In the genomic region with DNA sequence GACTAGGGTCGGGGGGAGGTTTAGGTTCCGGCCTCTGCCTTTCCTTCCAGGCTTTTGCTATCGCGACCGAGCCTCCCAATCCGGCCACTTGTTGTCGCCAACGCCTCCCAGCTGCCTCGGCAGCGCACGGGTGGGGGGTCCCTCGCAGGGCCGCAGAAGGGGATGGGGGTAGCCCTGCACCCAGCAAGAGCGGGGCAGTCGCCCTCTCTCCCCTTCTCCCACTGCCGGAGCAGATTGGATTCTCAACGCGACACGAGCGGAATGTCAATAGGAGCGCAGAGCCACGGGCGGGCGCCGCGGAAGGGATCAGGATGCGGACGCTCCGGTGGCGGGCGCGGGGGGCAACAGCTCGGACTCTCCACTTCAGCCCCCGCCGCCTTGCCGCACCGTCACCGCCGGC, we compare ENCODE assay signal across 9 mouse cellular contexts. TPM values are rescaled to one million over a fixed set of nuclear protein-coding genes. Genes with fewer than 3 reads are reported as not detected.
A peak's percentile ranks its signal among the peaks of the same experiment; 100 is the strongest.
DNase-seq lines count a peak whose midpoint lies in the region; ATAC-seq and TF ChIP-seq lines count a peak whose summit lies in the region.
"Had no signal": no experiment of that assay in that cellular context is flagged by ENCODE, and none has a peak within 500 bp of the region (broad histone marks: within the 10 kb centered on the region; RNA-seq: fewer than 3 reads in every experiment).

No protein-coding gene starts in this region.

- WGBS in heart, embryonic 15.5 days = under 1% methylated on average over 39 of the region's 39 CpGs
- WGBS in hindbrain, postnatal 0 days = 1% methylated on average over 39 of the region's 39 CpGs
- WGBS in midbrain, embryonic 16.5 days = under 1% methylated on average over 32 of the region's 39 CpGs

- peaks cover 99% of the 10 kb centered on the region for H3K27me3 ChIP-seq in heart, embryonic 15.5 days
- peaks cover 46% of the 10 kb centered on the region for H3K27me3 ChIP-seq in hindbrain, postnatal 0 days (ENCODE audit: insufficient read depth, low read length)
- H3K27me3 ChIP-seq in midbrain, embryonic 16.5 days (ENCODE audit: control insufficient read depth, insufficient read depth, low read depth, low read length) = peaks cover 51% of the 10 kb centered on the region

- peaks cover 20% of the 10 kb centered on the region for H3K4me1 ChIP-seq in heart, embryonic 15.5 days (replicated peaks)
- H3K4me1 ChIP-seq in hindbrain, postnatal 0 days (ENCODE audit: insufficient read depth, low read length) = no peaks in the 10 kb centered on the region; the same call in 1 of the 2 replicates
- peaks cover 18% of the 10 kb centered on the region for H3K4me1 ChIP-seq in midbrain, embryonic 16.5 days (ENCODE audit: control insufficient read depth, insufficient read depth, low read length)

- H3K9ac ChIP-seq in heart, embryonic 15.5 days = no peak overlapping the region
- peak overlapping the region; percentile 55 for H3K9ac ChIP-seq in hindbrain, postnatal 0 days (replicated peaks; ENCODE audit: low read length)
- H3K9ac ChIP-seq in midbrain, embryonic 16.5 days (ENCODE audit: low read depth, low read length) = peak overlapping the region; percentile 69

- H3K36me3 ChIP-seq in heart, embryonic 15.5 days = no peaks in the 10 kb centered on the region
- H3K36me3 ChIP-seq in hindbrain, postnatal 0 days (ENCODE audit: insufficient read depth, low read length) = no peaks in the 10 kb centered on the region
- H3K36me3 ChIP-seq in midbrain, embryonic 16.5 days (ENCODE audit: control insufficient read depth, insufficient read depth, low read length) = no peaks in the 10 kb centered on the region

- H3K4me3 ChIP-seq in heart, embryonic 15.5 days = peak overlapping the region; percentile 52
- H3K4me3 ChIP-seq in hindbrain, postnatal 0 days (ENCODE audit: low read length) = peak overlapping the region; percentile 60
- peak overlapping the region; percentile 67 for H3K4me3 ChIP-seq in midbrain, embryonic 16.5 days (ENCODE audit: low read depth, low read length)

- no peaks in the 10 kb centered on the region for H3K9me3 ChIP-seq in heart, embryonic 15.5 days (replicated peaks)
- H3K9me3 ChIP-seq in hindbrain, postnatal 0 days (ENCODE audit: low read length) = no peaks in the 10 kb centered on the region
- no peaks in the 10 kb centered on the region for H3K9me3 ChIP-seq in midbrain, embryonic 16.5 days (replicated peaks; ENCODE audit: control insufficient read depth, low read length, poor library complexity, severe bottlenecking)

- DNase-seq in heart, postnatal 4 days = no peak
- DNase-seq in embryo, embryonic 11 days = peak; percentile 43
- peak; percentile 39 for DNase-seq in hindbrain, postnatal 0 days (ENCODE audit: low spot score)
- DNase-seq in right cerebral cortex, postnatal 14 days = no peak
- no peak for DNase-seq in natural killer cell, adult 2 months (ENCODE audit: low spot score in 2 of 2)
- DNase-seq: kidney, adult 9 months had no signal

- no peak overlapping the region for H3K27ac ChIP-seq in heart, embryonic 15.5 days
- H3K27ac ChIP-seq in hindbrain, postnatal 0 days = no peak overlapping the region
- no peak overlapping the region for H3K27ac ChIP-seq in midbrain, embryonic 16.5 days (ENCODE audit: low read length)

- TF ChIP-seq CTCF in hindbrain, postnatal 0 days (IDR thresholded peaks at IDR 0.05; ENCODE audit: low read depth) = no peak

- ATAC-seq in heart, embryonic 15.5 days (replicated peaks; ENCODE audit: insufficient number of reproducible peaks, insufficient read depth, low FRiP score, low read depth) = no peak
- peak; percentile 27 for ATAC-seq in hindbrain, postnatal 0 days
- ATAC-seq in midbrain, embryonic 16.5 days = peak; percentile 12; the same call in 1 of the 2 replicates
- no peak for ATAC-seq in frontal cortex, adult (ENCODE audit: low TSS enrichment)

- H3K4me2 ChIP-seq in heart, embryonic 15.5 days = peak overlapping the region; percentile 92
- peak overlapping the region; percentile 98 for H3K4me2 ChIP-seq in hindbrain, postnatal 0 days (ENCODE audit: low read depth, low read length)
- H3K4me2 ChIP-seq in midbrain, embryonic 16.5 days (ENCODE audit: low read length) = peak overlapping the region; percentile 100

RNA-seq across cellular contexts. Expression of a gene that starts 0.6 kb away (rescaled TPM):
- polyA plus RNA-seq in heart, embryonic 15.5 days (2015; fragmentation: Nextera tagmentation; extraction: Ambion mirVana) = 0.05 and 0.09 TPM in 2 replicates
- not detected for total RNA-seq in heart, postnatal 4 days (2021)
- total RNA-seq in hindbrain, postnatal 0 days (2014; rRNA removed) = 20.4 and 23.6 TPM in 2 replicates
- polyA plus RNA-seq in hindbrain, postnatal 0 days (2015; fragmentation: Nextera tagmentation; extraction: Ambion mirVana) = 2.9 and 3.3 TPM in 2 replicates
- 1.1 and 1.2 TPM in 2 replicates for polyA plus RNA-seq in midbrain, embryonic 16.5 days (2015; fragmentation: Nextera tagmentation; extraction: Ambion mirVana)

RNA-seq across cellular contexts. Expression of a gene that starts 41.5 kb away (rescaled TPM):
- 52.7 and 56.2 TPM in 2 replicates for polyA plus RNA-seq in heart, embryonic 15.5 days (2015; fragmentation: Nextera tagmentation; extraction: Ambion mirVana)
- 10 to 100 TPM; 22.1 to 23.4 TPM for total RNA-seq in heart, postnatal 4 days (2021)
- 22.7 and 24.5 TPM in 2 replicates for total RNA-seq in hindbrain, postnatal 0 days (2014; rRNA removed)
- 56.5 and 58.5 TPM in 2 replicates for polyA plus RNA-seq in hindbrain, postnatal 0 days (2015; fragmentation: Nextera tagmentation; extraction: Ambion mirVana)
- polyA plus RNA-seq in midbrain, embryonic 16.5 days (2015; fragmentation: Nextera tagmentation; extraction: Ambion mirVana) = 49.4 and 51.3 TPM in 2 replicates

RNA-seq across cellular contexts. Expression of a gene that starts 41.8 kb away (rescaled TPM):
- 1,608 and 2,078 TPM in 2 replicates for polyA plus RNA-seq in heart, embryonic 15.5 days (2015; fragmentation: Nextera tagmentation; extraction: Ambion mirVana)
- 1,000 to 10,000 TPM; 1,138 to 1,323 TPM for total RNA-seq in heart, postnatal 4 days (2021)
- total RNA-seq in hindbrain, postnatal 0 days (2014; rRNA removed) = 183 and 231 TPM in 2 replicates
- polyA plus RNA-seq in hindbrain, postnatal 0 days (2015; fragmentation: Nextera tagmentation; extraction: Ambion mirVana) = 1,048 and 1,063 TPM in 2 replicates
- polyA plus RNA-seq in midbrain, embryonic 16.5 days (2015; fragmentation: Nextera tagmentation; extraction: Ambion mirVana) = 525 and 569 TPM in 2 replicates

Comparison
In these comparisons a context has a peak if more than half of its experiments do, and no peak if none do; other contexts are left out.
1. ATAC-seq: peak in hindbrain, postnatal 0 days (single experiment) and midbrain, embryonic 16.5 days (single experiment); none in heart, embryonic 15.5 days (single experiment) and frontal cortex, adult (single experiment).
2. DNase-seq: peak in embryo, embryonic 11 days (single experiment) and hindbrain, postnatal 0 days (single experiment); none in heart, postnatal 4 days (single experiment), right cerebral cortex, postnatal 14 days (single experiment) and natural killer cell, adult 2 months (0 of 2).
3. Peak in every context shown above with its lines, with median percentiles within 50 percentile points of each other: H3K4me2 ChIP-seq and H3K4me3 ChIP-seq.